Mouse (Mus musculus) intestine, postnatal 0 days (tissue): ENCODE data around the gene Plcb3. TPM values are rescaled to one million over a fixed set of nuclear protein-coding genes. Genes with fewer than 3 reads are reported as not detected.
A peak's percentile ranks its signal among the peaks of the same experiment; 100 is the strongest.

Experiments used
- ATAC-seq: fragments of 200-750 bp; cut with Nextera tagmentation; 2 replicates; pipeline ENCODE4 v1.8.0; 2017; ENCODE audit warnings: mild to moderate bottlenecking, moderate TSS enrichment, moderate library complexity
- H3K27ac ChIP-seq: fragments of 300-500 bp; sonication (generic); 2 replicates; pipeline ENCODE4 v1.5.1; 2014; ENCODE audit warnings: mild to moderate bottlenecking, low read depth, low read length, moderate library complexity
- H3K27me3 ChIP-seq: fragments of 300-500 bp; sonication (generic); replicated peaks from 2 replicates; pipeline ENCODE4 v1.6.1; 2014; ENCODE audit warnings: low read length, mixed read lengths; ENCODE audit not compliant: control insufficient read depth, insufficient read depth
- H3K36me3 ChIP-seq: fragments of 300-500 bp; sonication (generic); 2 replicates; pipeline ENCODE4 v1.6.1; 2014; ENCODE audit warnings: mild to moderate bottlenecking, moderate library complexity; ENCODE audit not compliant: control insufficient read depth, insufficient read depth
- H3K4me1 ChIP-seq: fragments of 300-500 bp; sonication (generic); replicated peaks from 2 replicates; pipeline ENCODE4 v1.6.1; 2014; ENCODE audit warnings: antibody characterized with exemption, low read length, mixed read lengths; ENCODE audit not compliant: control insufficient read depth, insufficient read depth
- H3K4me2 ChIP-seq: fragments of 300-500 bp; sonication (generic); replicated peaks from 2 replicates; pipeline ENCODE4 v1.6.1; 2014; ENCODE audit warnings: low read depth, mild to moderate bottlenecking, moderate library complexity
- H3K4me3 ChIP-seq: fragments of 300-500 bp; sonication (generic); 2 replicates; pipeline ENCODE4 v1.5.1; 2014; ENCODE audit warnings: low read depth, low read length
- H3K9ac ChIP-seq: fragments of 300-500 bp; sonication (generic); 2 replicates; pipeline ENCODE4 v1.6.1; 2014; ENCODE audit warnings: mild to moderate bottlenecking, low read depth, low read length
- H3K9me3 ChIP-seq: fragments of 300-500 bp; sonication (generic); 2 replicates; pipeline ENCODE4 v1.6.1; 2016; ENCODE audit warnings: mixed run types; ENCODE audit not compliant: control insufficient read depth
- CTCF ChIP-seq: sonication (generic); IDR thresholded peaks from 2 replicates; pipeline ENCODE4 v1.5.1; 2016; ENCODE audit warnings: low read depth, mild to moderate bottlenecking, control low read depth, antibody characterized with exemption, moderate library complexity
- WGBS: fragments of 180-500 bp; shearing (Covaris S2); extraction: QIAGEN DNeasy Blood & Tissue Kit; methylation state at CpG from one replicate; pipeline ENCODE4 v1.1.7; 2014; 5-methylcytosine and 5-hydroxymethylcytosine counted together
- polyA plus RNA-seq: library from polyadenylated mRNA; unstranded; fragments of >200 nt; fragmentation: Nextera tagmentation; extraction: Ambion mirVana; gene quantifications from 2 replicates; pipeline ENCODE4 v1.2.1, GENCODE M21; 2015

Gene Plcb3
- polyA plus RNA-seq, 1 experiment from 2014 or later: 107 TPM

DNA sequence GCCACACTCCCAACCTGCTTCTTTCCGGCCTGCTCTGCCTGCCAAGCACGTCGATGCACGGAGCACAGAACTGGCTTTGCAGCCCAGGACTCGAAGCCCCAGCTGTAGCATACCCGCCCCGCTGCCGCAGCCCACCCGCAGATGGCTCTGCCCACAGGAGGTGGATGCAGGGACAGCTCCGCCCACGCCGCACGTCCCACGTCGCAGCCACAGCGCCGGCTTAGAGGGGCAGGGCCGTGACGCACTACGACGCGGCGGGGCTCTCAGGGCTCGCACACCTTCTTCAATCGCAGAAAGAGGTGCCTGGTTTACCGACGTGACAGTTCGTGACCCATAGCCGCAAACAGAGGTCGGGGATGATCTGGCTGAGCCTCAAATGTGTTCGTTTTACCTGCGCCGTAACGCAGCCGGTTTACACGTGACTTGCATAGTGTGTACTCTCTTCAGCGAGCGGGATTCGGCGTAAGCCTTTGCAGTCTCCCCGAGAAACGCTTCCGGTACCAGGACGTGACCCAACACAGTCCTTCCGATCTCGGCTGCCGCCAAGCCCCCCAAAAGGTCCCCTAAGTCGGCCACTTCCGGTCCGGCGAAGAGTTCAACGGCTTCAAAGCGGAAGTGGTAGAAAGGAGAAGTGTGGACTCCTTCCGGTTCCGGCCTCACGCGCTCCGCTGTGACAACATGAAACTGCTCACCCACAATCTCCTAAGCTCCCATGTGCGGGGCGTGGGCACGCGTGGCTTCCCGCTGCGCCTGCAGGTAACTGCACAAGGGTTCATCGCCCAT is 66.6 kb downstream of the Plcb3 start, which contains the start of the genes Trmt112 and Prdx5:
Gene Trmt112, plus strand, starts transcription at position 192 of the 783 bp plus-strand sequence.
Gene Prdx5, minus strand, starts transcription at position 600 of the 783 bp plus-strand sequence.
- TF ChIP-seq CTCF: peak; percentile 48
- H3K27me3 ChIP-seq: no peaks in the 10 kb centered on the region
- H3K9me3 ChIP-seq: no peaks in the 10 kb centered on the region
- peak within 1 kb of the TSS; percentile 68 for H3K4me2 ChIP-seq
- under 1% methylated on average over 65 of the region's 65 CpGs for WGBS
- H3K4me3 ChIP-seq: peak within 1 kb of the TSS; percentile 64
- H3K36me3 ChIP-seq: peaks cover 60% of the 10 kb centered on the region
- H3K9ac ChIP-seq: peak within 1 kb of the TSS; percentile 68
- peaks cover 4% of the 10 kb centered on the region; the same call in 1 of the 2 replicates for H3K4me1 ChIP-seq
- peak within 1 kb of the TSS; percentile 99 for H3K27ac ChIP-seq
- peak; percentile 81 for ATAC-seq

DNA sequence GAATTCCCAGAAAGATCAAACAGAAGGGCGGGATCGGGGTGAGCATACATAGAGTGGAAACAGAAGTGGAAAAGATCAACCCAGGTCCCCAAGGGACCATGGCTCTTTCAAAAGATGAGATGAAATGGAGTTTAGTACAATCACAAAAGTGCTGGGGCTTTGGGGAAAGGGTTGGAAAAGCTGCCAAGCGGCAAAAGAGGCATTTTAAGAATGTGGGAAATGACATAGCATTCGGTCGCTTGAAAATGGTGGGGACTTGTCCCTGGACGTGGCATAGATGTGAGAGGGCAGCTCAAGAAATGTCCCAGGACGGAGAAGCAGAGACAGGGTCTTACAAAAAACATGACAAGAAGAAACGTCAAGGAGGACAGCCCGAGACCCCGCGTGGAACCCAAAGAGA is 67.2 kb downstream of the Plcb3 start:
- Histone ChIP-seq H3K27me3 (no peaks in the 10 kb centered on the region), H3K27ac (peak overlapping the region; percentile 99), H3K4me1 (peaks cover 4% of the 10 kb centered on the region; the same call in 1 of the 2 replicates), H3K4me2 (peak overlapping the region; percentile 68), H3K9me3 (no peaks in the 10 kb centered on the region), H3K36me3 (peaks cover 57% of the 10 kb centered on the region), H3K4me3 (peak overlapping the region; percentile 64), H3K9ac (peak overlapping the region; percentile 68)
- ATAC-seq: no peak
- TF ChIP-seq CTCF: no peak
- WGBS: 4% methylated on average over 11 of the region's 11 CpGs

GRCm38 (mm10) chr19:6907811-6908540 is 68.3 kb downstream of the Plcb3 start:
- TF ChIP-seq CTCF: peak; percentile 39
- H3K27ac ChIP-seq: no peak overlapping the region
- peak overlapping the region; percentile 68 for H3K9ac ChIP-seq
- H3K4me3 ChIP-seq: peak overlapping the region; percentile 64
- H3K27me3 ChIP-seq: no peaks in the 10 kb centered on the region
- H3K9me3 ChIP-seq: no peaks in the 10 kb centered on the region
- peaks cover 4% of the 10 kb centered on the region; the same call in 1 of the 2 replicates for H3K4me1 ChIP-seq
- 74% methylated on average over 7 of the region's 7 CpGs for WGBS
- H3K36me3 ChIP-seq: peaks cover 47% of the 10 kb centered on the region
- ATAC-seq: no peak
- H3K4me2 ChIP-seq: peak overlapping the region; percentile 68

DNA sequence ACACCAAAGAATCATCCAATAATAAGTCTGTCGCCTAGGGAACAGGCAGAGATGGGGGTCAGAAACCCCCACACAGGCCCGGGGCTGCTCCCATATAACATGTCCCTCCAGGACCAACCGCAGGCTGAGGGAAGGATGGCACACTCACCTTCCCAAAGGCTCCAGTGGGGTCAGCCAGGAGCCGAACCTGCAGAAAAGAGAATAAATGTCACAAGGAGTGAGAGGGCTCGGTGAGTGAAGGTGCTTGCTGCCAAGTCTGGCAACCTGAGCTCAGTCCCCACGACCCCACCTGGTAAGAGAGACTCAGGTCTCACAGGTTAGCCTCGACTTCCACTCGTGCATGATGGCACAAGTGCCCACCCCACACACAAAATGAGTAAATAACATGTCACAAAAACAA is 69.2 kb downstream of the Plcb3 start:
- Histone ChIP-seq H3K9me3 (no peaks in the 10 kb centered on the region), H3K4me2 (peak overlapping the region; percentile 68; the same call in 1 of the 2 replicates), H3K4me3 (no peak overlapping the region), H3K27ac (no peak overlapping the region), H3K27me3 (no peaks in the 10 kb centered on the region), H3K4me1 (peaks cover 4% of the 10 kb centered on the region; the same call in 1 of the 2 replicates), H3K9ac (0 out of 2 replicates have a peak overlapping the region, but pooled peaks have one; percentile 1), H3K36me3 (peaks cover 38% of the 10 kb centered on the region)
- WGBS: 91% methylated on average over 8 of the region's 8 CpGs
- no peak for TF ChIP-seq CTCF
- ATAC-seq: no peak

DNA sequence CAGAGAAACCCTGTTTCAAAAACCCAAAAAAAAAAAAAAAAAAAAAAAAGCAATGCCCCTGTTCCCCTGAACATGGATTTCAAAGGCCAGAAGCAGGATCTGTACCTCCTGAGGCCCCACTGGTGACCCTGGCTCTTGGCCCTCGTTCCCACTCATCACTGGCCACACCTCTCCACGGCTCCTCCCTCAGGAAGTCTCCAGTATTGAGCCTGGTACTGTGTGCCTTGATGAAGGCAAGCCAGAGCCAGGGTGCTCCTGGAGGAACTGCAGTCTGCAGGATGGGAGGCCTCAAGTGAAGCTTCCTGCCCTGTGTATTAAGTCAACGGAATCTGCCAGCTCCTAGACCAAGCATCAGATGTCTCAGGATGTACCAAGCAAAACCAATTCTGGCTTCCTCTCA is 70.1 kb downstream of the Plcb3 start:
- 76% methylated on average over 3 of the region's 3 CpGs for WGBS
- Histone ChIP-seq H3K4me3 (no peak overlapping the region), H3K4me1 (peaks cover 4% of the 10 kb centered on the region; the same call in 1 of the 2 replicates), H3K36me3 (peaks cover 29% of the 10 kb centered on the region), H3K4me2 (no peak overlapping the region), H3K27me3 (no peaks in the 10 kb centered on the region), H3K9me3 (no peaks in the 10 kb centered on the region), H3K9ac (no peak overlapping the region), H3K27ac (no peak overlapping the region)
- no peak for ATAC-seq
- 0 out of 2 replicates have a peak, but pooled peaks have one; percentile 11 for TF ChIP-seq CTCF
